Comparison of ENCODE assay signal across 11 mouse cellular contexts in genomic region chrX:157732346-157732745, GRCm38 (mm10). TPM values are rescaled to one million over a fixed set of nuclear protein-coding genes. Genes with fewer than 3 reads are reported as not detected.
DNase-seq lines count a peak whose midpoint lies in the region; ATAC-seq and TF ChIP-seq lines count a peak whose summit lies in the region.
"Had no signal": no experiment of that assay in that cellular context is flagged by ENCODE, and none has a peak within 500 bp of the region (broad histone marks: within the 10 kb centered on the region; RNA-seq: fewer than 3 reads in every experiment).

No protein-coding gene starts in this region.

- H3K36me3 ChIP-seq in stomach, embryonic 16.5 days (ENCODE audit: control insufficient read depth, insufficient read depth, low read length), result no peaks in the 10 kb centered on the region
- no peaks in the 10 kb centered on the region for H3K36me3 ChIP-seq in stomach, postnatal 0 days (ENCODE audit: control insufficient read depth, insufficient read depth, low read length)
- H3K36me3 ChIP-seq in limb, embryonic 14.5 days (ENCODE audit: control insufficient read depth, insufficient read depth, low read length), result no peaks in the 10 kb centered on the region
- H3K36me3 ChIP-seq: liver, embryonic 15.5 days had no signal

- H3K9me3 ChIP-seq in stomach, embryonic 16.5 days (replicated peaks; ENCODE audit: control insufficient read depth, low read length), result no peaks in the 10 kb centered on the region
- H3K9me3 ChIP-seq in stomach, postnatal 0 days (ENCODE audit: control insufficient read depth, low read length), result no peaks in the 10 kb centered on the region
- H3K9me3 ChIP-seq in limb, embryonic 14.5 days (ENCODE audit: control insufficient read depth, low read length), result no peaks in the 10 kb centered on the region
- H3K9me3 ChIP-seq: liver, embryonic 15.5 days had no signal

- H3K9ac ChIP-seq in stomach, embryonic 16.5 days (ENCODE audit: low read length), result no peak overlapping the region
- H3K9ac ChIP-seq in stomach, postnatal 0 days (ENCODE audit: low read length), result no peak overlapping the region
- H3K9ac ChIP-seq in limb, embryonic 14.5 days (ENCODE audit: low read depth, low read length, severe bottlenecking), result peak overlapping the region; percentile 21; the same call in 1 of the 2 replicates
- H3K9ac ChIP-seq: liver, embryonic 15.5 days had no signal

- no peaks in the 10 kb centered on the region for H3K4me1 ChIP-seq in stomach, embryonic 16.5 days (ENCODE audit: control insufficient read depth, insufficient read depth, low read length)
- no peaks in the 10 kb centered on the region for H3K4me1 ChIP-seq in stomach, postnatal 0 days (replicated peaks; ENCODE audit: control insufficient read depth, insufficient read depth)
- no peaks in the 10 kb centered on the region for H3K4me1 ChIP-seq in limb, embryonic 14.5 days (ENCODE audit: control insufficient read depth, insufficient read depth, low read length)
- H3K4me1 ChIP-seq: liver, embryonic 15.5 days had no signal

- no peak for DNase-seq in left cerebral cortex, adult 2 months (ENCODE audit: extremely low spot score in 1 of 2, low spot score in 2 of 2)
- DNase-seq in left cerebral cortex, postnatal 4 days, result no peak
- DNase-seq in stomach, postnatal 0 days (ENCODE audit: low spot score), result no peak
- DNase-seq in limb, embryonic 14.5 days (ENCODE audit: low spot score), result no peak
- no peak for DNase-seq in layer of hippocampus, adult 18-20 months (ENCODE audit: low spot score in 2 of 2)
- DNase-seq in gastrocnemius, postnatal 10 days, result no peak

- intact Hi-C loops in left cerebral cortex, adult 2 months (cut with DNase I), result loop anchor here (1.0 to 10.0 kb wide), 6 partner anchors 305 to 1522 kb away; no protein-coding TSS in a partner anchor
- intact Hi-C loops in left cerebral cortex, postnatal 4 days (cut with DNase I), result loop anchor here (5.0 kb wide), 1 partner anchor 1190 kb away; no protein-coding TSS in a partner anchor

- no peak for TF ChIP-seq EP300 in stomach, postnatal 0 days (optimal IDR thresholded peaks at IDR 0.05)

- no peak for TF ChIP-seq POLR2A in limb, embryonic 14.5 days (IDR thresholded peaks at IDR 0.05; ENCODE audit: borderline replicate concordance, extremely low read depth, insufficient read depth, insufficient read length)

- ATAC-seq in stomach, embryonic 16.5 days (ENCODE audit: insufficient read depth, low FRiP score), result no peak
- ATAC-seq in stomach, postnatal 0 days (ENCODE audit: low FRiP score, low TSS enrichment), result no peak
- ATAC-seq in limb, embryonic 14.5 days (ENCODE audit: low FRiP score, low read depth), result no peak

- H3K27me3 ChIP-seq in stomach, embryonic 16.5 days (ENCODE audit: control insufficient read depth, insufficient read depth, low read length), result no peaks in the 10 kb centered on the region
- no peaks in the 10 kb centered on the region for H3K27me3 ChIP-seq in stomach, postnatal 0 days (ENCODE audit: control insufficient read depth, insufficient read depth, low read length)
- H3K27me3 ChIP-seq in limb, embryonic 14.5 days (ENCODE audit: control insufficient read depth, insufficient read depth, low read length), result no peaks in the 10 kb centered on the region
- H3K27me3 ChIP-seq: liver, embryonic 15.5 days had no signal

- no peak for TF ChIP-seq CTCF in left cerebral cortex, adult 2 months (IDR thresholded peaks at IDR 0.05)
- TF ChIP-seq CTCF in stomach, postnatal 0 days (IDR thresholded peaks at IDR 0.05; ENCODE audit: low read depth), result no peak

- WGBS in stomach, embryonic 16.5 days, result 50% methylated on average over 3 of the region's 3 CpGs
- 44% methylated on average over 3 of the region's 3 CpGs for WGBS in stomach, postnatal 0 days
- 60% methylated on average over 3 of the region's 3 CpGs for WGBS in limb, embryonic 14.5 days

- H3K27ac ChIP-seq in left cerebral cortex, adult 2 months, result 0 out of 2 replicates have a peak overlapping the region, but pooled peaks have one; percentile 19
- no peak overlapping the region for H3K27ac ChIP-seq in stomach, embryonic 16.5 days (ENCODE audit: low read length)
- H3K27ac ChIP-seq in stomach, postnatal 0 days (replicated peaks), result no peak overlapping the region
- no peak overlapping the region for H3K27ac ChIP-seq in limb, embryonic 14.5 days (replicated peaks; ENCODE audit: low read depth, low read length)
- H3K27ac ChIP-seq: heart, adult 2 months; liver, embryonic 15.5 days had no signal

- H3K4me2 ChIP-seq in stomach, embryonic 16.5 days (ENCODE audit: low read depth, low read length), result 0 out of 2 replicates have a peak overlapping the region, but pooled peaks have one; percentile 32
- H3K4me2 ChIP-seq in stomach, postnatal 0 days (replicated peaks; ENCODE audit: low read depth), result no peak overlapping the region; the same call in 1 of the 2 replicates
- no peak overlapping the region for H3K4me2 ChIP-seq in limb, embryonic 14.5 days (replicated peaks; ENCODE audit: low read depth, low read length, severe bottlenecking)
- H3K4me2 ChIP-seq: liver, embryonic 15.5 days had no signal

- H3K4me3 ChIP-seq in left cerebral cortex, adult 2 months, result no peak overlapping the region
- H3K4me3 ChIP-seq in stomach, embryonic 16.5 days (replicated peaks; ENCODE audit: low read length), result peak overlapping the region; percentile 21; the same call in 1 of the 2 replicates
- no peak overlapping the region for H3K4me3 ChIP-seq in stomach, postnatal 0 days (ENCODE audit: low read depth, low read length)
- H3K4me3 ChIP-seq in limb, embryonic 14.5 days (replicated peaks; ENCODE audit: low read length), result no peak overlapping the region
- H3K4me3 ChIP-seq: heart, adult 2 months; liver, embryonic 15.5 days had no signal

RNA-seq across cellular contexts. Expression of gene Smpx, which starts 33.6 kb away (rescaled TPM):
- not detected for total RNA-seq in left cerebral cortex, adult 2 months (2021)
- not detected for total RNA-seq in left cerebral cortex, postnatal 4 days (2021)
- 8.8 and 42.3 TPM in 2 replicates for polyA plus RNA-seq in stomach, embryonic 16.5 days (2015; fragmentation: Nextera tagmentation; extraction: Ambion mirVana)
- 22.7 and 23.6 TPM in 2 replicates for polyA plus RNA-seq in stomach, postnatal 0 days (2015; fragmentation: Nextera tagmentation; extraction: Ambion mirVana)
- 19.7 and 29.7 TPM in 2 replicates for polyA plus RNA-seq in limb, embryonic 14.5 days (2012; rRNA removed)
- 32.4 and 44.8 TPM in 2 replicates for polyA plus RNA-seq in limb, embryonic 14.5 days (2014; fragmentation: Nextera tagmentation; extraction: Ambion mirVana)
- not detected for total RNA-seq in layer of hippocampus, adult 18-20 months (2021)
- 100 to 1,000 TPM; 518 to 571 TPM for total RNA-seq in gastrocnemius, postnatal 10 days (2021)
- total RNA-seq: left cerebral cortex, adult 8-10 months; monocyte, adult 5-6 weeks had no signal

Comparison
In these comparisons a context has a peak if more than half of its experiments do, and no peak if none do; other contexts are left out.
1. RNA of gene Smpx, which starts 33.6 kb away (total RNA-seq): 518 to 571 TPM in gastrocnemius, postnatal 10 days; not detected in left cerebral cortex, adult 2 months, not detected in layer of hippocampus, adult 18-20 months and not detected in left cerebral cortex, postnatal 4 days; every median in the first group is over 100 times any median in the second.